Mouse (Mus musculus): ENCODE measurements at regions not wholly inside any gene's neighbourhood (a gene's known extent, or its start where the extent isn't known, plus 50 kb on each side); places are given as distances from the start of the nearest gene placed in this dataset.

DNA sequence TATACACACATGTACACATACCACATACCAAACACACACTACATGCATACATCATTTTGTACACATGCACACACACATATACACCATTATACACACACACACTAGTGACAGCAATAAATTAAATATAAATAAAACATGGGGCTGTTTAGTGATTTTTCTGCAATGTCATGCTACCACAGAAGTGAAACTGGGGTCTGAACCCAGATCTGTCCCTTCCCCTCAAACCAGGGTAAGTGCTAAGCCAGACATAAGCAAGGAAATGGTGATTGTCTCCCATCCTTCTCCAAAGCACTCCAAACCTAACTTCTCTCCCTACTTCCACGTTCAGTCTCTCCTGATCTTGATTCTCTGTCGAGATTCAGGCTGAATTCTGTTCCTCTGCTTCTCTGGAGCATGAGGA lies 109.3 kb downstream of the Tbx19 start:
- no peak for TF ChIP-seq CTCF (conservative IDR thresholded peaks at IDR 0.05; ENCODE audit: insufficient read depth, insufficient read length, low read depth, low read length)
- TF ChIP-seq POLR2A (IDR thresholded peaks at IDR 0.05; ENCODE audit: low read depth, low read length): no peak

Measured in kidney, adult 2 months (tissue).